Mouse (Mus musculus) lung, postnatal 14 days (tissue): ENCODE data around the gene Gm10408.
"Not testable (repeated sequence)": the region's sequence is repeated elsewhere in the genome, so short reads cannot be mapped to it uniquely, and the experiment has no call there.

Experiments used
- DNase-seq: peaks from one replicate; pipeline ENCODE4 v3.0.0; 2021

The Gm10408 gene

DNA sequence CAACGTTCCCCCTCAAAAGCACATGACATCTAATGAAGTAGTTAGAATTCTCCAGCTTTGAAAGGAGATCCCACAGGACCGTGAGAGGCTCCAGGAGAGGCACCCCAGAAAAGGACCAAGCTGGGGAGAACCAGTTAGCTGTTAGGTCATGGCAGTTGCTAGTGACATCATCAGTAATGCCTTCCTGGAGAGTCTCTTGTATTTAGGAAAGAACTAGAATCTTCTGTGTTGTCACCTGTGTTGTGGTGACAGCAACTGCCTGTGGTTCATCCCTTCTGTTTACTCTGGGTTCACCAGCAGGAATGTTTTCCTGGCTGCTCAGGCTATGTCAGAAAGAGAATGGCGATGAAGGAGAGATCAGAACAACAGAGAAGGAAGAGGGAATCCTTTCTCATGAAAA is at the start of gene Gm10408:
Gm10408 (plus strand) TSS at position 301 of the 400 bp plus-strand sequence.
- not testable (repeated sequence) for DNase-seq

- DNase-seq, result not testable (repeated sequence)
These were observed 36.9 kb upstream of the Gm10408 start, which contains the start of gene Gm10409 for GRCm38 (mm10) chr14:3412314-3412713. Gene Gm10409 (plus strand): TSS chr14:3412614.

- not testable (repeated sequence) for DNase-seq
These were observed 21.4 kb upstream of the Gm10408 start, which contains the start of gene Gm3005 for GRCm38 (mm10) chr14:3427803-3428202. Gene Gm3005 (plus strand): TSS chr14:3428103.
